Mouse (Mus musculus): ENCODE results near the gene Map3k13.

DNA sequence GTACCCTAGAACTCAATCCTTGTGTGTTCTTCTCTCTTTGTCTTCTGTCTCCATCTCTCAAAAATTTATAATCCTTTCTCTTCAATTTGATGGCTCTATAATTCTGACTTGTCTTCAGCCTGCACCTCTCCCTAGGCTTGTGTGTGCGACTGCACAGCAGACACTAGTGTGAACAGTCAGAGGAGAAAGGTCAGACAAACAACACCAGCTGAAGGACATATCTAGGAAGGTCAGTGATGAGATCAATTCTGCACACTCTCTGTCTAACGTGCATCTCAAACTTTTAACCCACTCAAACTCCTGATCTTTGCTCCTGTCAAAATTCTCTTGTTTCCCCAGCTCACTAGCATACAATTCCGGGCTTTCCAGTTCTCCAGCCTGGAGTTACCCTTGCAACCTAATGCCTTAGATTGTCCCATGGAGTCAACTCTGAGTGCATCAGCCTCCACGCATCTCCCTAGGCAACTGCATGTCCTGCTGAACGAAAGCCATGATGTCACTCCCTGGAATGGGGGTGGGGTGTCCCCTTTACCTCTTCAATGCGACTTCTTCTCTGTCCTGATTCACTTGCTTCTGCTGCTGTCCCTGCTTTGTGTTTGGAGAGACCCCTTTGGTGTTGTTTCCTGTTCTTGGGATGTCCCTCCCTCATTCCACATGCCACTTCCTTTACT, 19.2 kb downstream of the Map3k13 start:
- no peak for TF ChIP-seq EP300 (IDR thresholded peaks at IDR 0.05; ENCODE audit: low read depth)
- TF ChIP-seq CTCF (IDR thresholded peaks at IDR 0.05; ENCODE audit: low read depth), result no peak

Data from liver, embryonic 14.5 days (tissue).